Mouse (Mus musculus) ES-Bruce4 (cell line): ENCODE measurements around the gene Hist2h3c1.

Source experiments
- CTCF ChIP-seq: IDR thresholded peaks from one replicate; pipeline ENCODE4 v1.8.1; 2011; ENCODE audit warnings: low read depth, low read length
- EP300 ChIP-seq: IDR thresholded peaks from 2 replicates; pipeline ENCODE4 v1.6.1; 2011; ENCODE audit warnings: low read depth, low read length; ENCODE audit not compliant: insufficient read depth

DNA sequence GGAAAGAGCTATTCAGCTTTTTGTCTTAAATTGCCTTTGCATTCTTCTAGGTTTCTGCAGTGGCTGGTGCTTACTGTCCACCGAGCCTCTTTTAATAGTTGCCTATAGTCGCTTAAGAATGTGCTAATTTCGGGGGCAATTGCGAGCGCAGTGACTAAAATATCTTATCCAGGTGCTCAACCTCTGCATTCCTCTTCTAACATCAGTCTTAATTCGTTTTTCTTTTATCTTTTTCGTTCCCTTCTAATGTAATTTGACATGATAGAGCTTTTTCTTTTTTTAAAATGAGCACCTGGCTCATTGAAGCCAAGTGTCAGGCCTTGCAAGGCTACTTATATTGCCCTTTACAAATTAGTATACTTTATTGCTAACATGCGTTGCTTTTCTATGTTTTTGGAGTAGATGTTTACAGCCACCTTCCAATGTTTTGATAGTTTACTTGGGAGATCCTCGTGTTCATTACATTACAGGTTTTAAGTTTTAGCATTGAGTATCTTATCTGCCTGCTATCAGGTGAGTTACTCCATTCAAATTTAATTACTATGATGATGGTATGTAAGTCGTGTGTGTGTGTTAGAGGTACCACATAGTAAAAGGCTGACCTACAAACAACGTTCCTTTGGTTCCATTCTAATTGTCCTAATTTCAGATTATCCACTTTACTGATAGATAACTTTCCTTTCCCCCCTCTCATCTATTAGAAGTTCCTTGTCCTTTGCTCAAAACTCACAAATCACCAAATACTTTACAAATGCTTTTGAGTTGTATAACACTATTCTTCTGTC is 1.1 kb downstream of the Hist2h3c1 start:
- TF ChIP-seq CTCF (no peak), EP300 (no peak)
